Mouse (Mus musculus): Measurements from ENCODE around the gene Baiap3.
"Not testable (repeated sequence)": the region's sequence is repeated elsewhere in the genome, so short reads cannot be mapped to it uniquely, and the experiment has no call there.

Baiap3 gene

DNA sequence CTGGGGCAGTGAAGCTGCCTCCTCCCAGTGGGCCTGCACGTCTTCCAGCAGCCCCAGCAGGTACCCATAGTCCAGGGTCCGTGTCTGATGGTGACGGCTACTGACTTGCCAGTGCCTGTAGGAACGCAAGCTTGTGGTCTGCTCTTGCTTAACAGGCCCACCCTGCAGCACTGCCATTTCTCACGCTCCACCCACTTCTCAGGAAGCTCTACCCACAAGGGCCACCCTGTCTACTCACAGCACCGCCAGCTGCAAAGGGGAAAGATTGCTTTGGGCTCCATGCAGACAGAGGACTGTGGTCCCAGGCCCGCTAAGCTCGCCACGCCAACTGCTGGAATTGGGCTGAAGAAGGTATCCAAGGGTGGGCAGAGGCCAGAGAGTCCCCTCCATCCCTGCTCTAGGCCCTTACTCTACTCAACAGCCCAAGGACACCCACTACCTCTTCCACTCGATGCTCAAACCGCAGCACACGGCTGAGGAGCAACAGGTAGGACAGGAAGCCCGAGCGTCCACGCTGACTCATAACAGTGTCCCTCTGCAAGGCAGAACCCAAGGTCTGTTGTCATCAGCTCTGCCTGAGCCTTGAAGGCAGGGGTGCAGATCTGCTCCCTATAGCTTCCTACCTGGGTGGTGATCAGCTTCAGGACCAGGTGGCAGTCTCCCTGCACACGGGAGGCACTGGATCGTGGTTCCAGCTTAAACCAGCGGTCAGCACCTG, 8.0 kb downstream of the Baiap3 start:
- no peak for DNase-seq (ENCODE audit: low spot score in 2 of 2)

DNA sequence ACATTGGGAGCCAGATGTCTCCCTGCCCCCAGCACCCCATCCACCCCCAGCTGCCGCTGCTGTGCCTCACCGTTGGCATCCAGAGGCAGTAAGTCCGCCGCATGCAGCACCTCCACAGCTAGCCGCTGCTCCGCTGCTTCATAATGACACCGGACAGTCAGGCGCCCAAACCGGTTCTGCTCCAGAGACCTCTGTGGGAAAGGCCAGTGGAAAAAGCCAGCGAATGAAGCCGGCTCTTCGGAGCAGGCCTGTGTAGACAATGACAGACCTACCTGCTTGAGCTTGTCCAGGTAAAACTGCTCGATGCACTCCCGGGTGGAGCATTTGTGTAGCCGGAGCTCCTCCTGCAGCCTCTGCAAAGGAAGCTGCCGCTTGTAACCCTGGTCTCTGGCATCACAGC, 11.9 kb downstream of the Baiap3 start:
- DNase-seq (ENCODE audit: low spot score in 2 of 2) = no peak

DNA sequence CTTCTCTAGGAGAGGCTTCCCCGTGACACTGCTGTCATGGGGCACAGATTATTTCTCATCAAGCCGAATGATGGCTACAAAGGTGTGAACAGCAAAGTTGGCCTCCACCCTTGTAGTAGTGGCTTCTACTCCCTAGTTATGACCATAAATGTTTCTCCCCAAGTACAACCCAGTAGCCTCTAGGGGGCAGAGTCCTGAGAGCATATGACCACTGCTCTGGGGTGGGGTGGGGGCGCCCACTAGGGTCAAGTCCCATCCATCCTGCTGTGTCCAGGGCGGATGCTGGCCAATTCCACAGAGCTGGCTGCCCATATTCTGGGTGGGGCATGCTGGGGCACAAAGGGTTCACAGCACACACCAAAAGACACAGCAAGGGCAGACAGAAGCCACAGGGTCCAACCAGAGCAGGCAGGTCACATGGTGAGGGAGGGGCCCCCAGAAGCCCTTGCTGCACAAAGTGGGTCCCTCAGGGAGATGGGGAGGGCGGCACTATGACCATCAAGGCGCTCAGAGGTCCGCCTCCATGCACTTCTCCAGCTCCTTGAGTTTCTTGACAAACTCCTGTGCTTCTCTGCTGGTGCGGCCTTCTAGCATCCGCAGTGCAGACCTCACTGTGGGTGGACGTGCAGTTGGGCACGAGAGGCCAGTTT, 12.9 kb downstream of the Baiap3 start:
- no peak for DNase-seq (ENCODE audit: low spot score in 2 of 2)

GRCm38 (mm10) chr17:25239695-25240636, 16.2 kb downstream of the Baiap3 start, which contains the start of the genes Gnptg and Tsr3:
Gene Gnptg (minus strand): TSS chr17:25240124.
Gene Tsr3 (plus strand): TSS chr17:25240170.
- DNase-seq (ENCODE audit: low spot score in 2 of 2) = peak; percentile 58 to 66

- DNase-seq (ENCODE audit: low spot score in 2 of 2) = no peak
These were observed 20.5 kb downstream of the Baiap3 start for GRCm38 (mm10) chr17:25235635-25236034.

DNA sequence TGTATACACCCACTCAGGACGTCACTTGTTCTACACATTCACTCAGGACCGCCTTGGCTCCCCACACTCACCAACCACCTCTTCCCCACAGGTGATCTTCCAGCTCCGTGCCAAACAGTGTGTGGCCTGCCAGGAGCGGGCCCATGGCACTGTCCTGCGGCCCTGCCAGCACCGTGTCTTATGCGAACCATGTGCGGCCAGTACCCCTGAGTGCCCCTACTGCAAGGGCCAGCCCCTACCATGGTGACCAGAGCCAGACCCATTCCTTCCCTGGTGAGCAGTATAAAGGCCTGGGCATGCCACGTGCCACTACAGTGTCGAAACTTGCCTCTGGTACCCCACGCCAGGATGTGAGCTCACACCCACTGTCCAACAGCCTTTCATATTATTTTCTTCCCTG, 24.5 kb downstream of the Baiap3 start:
- not testable (repeated sequence) for DNase-seq (ENCODE audit: low spot score in 2 of 2)

DNA sequence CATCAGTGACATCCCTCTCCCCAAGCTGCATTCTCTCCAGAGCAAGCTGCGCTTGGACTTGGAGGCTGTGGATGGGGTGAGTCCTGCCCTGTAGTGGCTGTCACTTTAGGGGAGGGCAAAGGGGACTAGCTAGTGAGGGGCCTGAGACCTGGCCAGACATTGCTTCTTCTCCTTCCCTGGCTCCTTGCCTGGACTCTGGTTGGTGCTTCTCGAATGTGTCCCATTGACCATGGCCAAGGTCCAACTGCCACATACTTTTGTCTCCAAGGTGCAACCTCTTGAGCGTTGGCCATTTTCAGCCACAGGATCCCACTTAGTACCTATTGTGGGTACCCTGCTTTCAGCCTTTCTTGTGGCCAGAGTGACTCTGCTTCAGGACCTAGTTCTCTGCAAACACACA, 25.5 kb downstream of the Baiap3 start:
- DNase-seq (ENCODE audit: low spot score in 2 of 2) = no peak

- not testable (repeated sequence) for DNase-seq (ENCODE audit: low spot score in 2 of 2)
These were observed 26.0 kb downstream of the Baiap3 start for GRCm38 (mm10) chr17:25230014-25230655.

- DNase-seq (ENCODE audit: low spot score in 2 of 2) = no peak
These were observed 28.2 kb downstream of the Baiap3 start for GRCm38 (mm10) chr17:25227991-25228390.

- no peak for DNase-seq (ENCODE audit: low spot score in 2 of 2)
These were observed 30.5 kb downstream of the Baiap3 start for GRCm38 (mm10) chr17:25225659-25226058.

- no peak for DNase-seq (ENCODE audit: low spot score in 2 of 2)
These were observed 31.5 kb downstream of the Baiap3 start for GRCm38 (mm10) chr17:25224586-25225222.

- DNase-seq (ENCODE audit: low spot score in 2 of 2) = no peak
These were observed 33.1 kb downstream of the Baiap3 start for GRCm38 (mm10) chr17:25222951-25223601.

DNA sequence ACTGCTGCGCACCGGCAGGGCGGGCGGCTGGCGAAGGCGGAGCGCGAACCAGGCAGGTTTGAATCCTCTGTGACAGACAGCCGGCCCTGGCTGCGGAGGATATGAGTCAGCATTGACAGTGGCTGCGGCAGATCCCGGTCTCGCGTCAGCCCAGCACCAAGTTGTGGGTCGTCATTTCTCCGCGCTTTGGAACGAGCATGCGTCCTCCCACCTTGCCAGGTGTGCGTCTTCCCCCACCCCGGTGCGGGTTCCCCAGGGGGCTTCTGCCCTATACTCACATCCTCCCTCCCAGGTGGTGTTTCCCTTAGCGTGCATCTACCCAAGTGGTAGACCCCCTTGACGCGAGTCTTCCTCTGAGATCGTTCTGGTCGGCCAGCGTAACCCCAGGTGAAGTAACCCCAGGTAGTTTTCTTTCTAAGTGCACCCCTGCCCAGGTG, 33.6 kb downstream of the Baiap3 start:
- DNase-seq (ENCODE audit: low spot score in 2 of 2) = not testable (repeated sequence)

DNA sequence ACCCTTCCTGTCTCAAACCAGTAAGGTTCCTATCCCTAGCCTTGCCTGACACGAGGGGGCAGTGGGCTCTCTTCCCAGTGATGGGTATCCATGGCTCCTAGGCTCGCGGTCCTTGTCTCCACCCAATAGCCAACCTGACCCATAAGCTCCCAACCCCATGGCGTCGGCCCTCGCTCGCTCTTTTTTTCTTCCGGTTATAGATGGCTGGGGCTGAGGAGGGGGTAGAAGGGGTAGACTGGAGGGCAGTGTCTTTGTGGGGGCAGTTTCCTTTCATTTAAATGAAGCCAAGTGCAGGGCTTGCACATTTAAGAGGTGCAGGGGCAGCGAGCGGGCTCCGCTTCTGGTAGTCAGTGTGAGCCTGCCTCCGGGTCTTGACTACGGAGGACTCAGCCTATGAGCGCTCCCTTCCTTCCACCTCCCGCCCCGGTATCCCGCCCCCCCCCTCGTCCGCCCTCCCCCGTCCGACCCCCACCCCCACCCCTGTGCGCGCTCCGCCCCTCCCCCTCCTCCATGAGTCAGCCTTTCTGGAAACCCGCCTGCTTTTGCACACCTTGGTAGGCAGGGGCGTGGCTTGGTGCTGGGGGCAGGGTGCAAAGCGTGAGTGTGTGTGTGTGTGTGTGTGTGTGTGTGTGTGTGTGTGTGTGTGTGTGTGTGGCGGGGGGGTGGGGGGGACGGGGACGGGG, 34.2 kb downstream of the Baiap3 start:
- no peak for DNase-seq (ENCODE audit: low spot score in 2 of 2)

DNA sequence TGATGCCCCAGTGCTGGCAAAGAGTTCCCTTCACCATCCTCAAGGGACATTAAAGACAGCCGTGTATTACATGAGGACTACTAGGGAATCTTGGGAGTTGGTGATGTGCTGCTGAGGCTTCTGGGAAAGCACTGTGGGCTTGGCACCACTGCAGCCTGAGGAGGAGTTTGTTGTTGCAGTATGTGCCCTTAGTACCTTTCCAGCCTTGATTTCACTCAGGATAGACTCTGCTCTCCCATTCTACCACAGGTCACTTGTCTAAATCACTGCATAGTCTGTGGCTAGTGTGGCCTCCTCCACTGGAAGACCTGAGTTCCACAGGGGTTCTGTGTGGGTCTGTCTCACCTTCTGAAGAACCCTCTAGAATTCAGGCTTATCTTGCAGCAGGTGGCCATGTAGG, 35.4 kb downstream of the Baiap3 start:
- DNase-seq (ENCODE audit: low spot score in 2 of 2) = no peak

DNA sequence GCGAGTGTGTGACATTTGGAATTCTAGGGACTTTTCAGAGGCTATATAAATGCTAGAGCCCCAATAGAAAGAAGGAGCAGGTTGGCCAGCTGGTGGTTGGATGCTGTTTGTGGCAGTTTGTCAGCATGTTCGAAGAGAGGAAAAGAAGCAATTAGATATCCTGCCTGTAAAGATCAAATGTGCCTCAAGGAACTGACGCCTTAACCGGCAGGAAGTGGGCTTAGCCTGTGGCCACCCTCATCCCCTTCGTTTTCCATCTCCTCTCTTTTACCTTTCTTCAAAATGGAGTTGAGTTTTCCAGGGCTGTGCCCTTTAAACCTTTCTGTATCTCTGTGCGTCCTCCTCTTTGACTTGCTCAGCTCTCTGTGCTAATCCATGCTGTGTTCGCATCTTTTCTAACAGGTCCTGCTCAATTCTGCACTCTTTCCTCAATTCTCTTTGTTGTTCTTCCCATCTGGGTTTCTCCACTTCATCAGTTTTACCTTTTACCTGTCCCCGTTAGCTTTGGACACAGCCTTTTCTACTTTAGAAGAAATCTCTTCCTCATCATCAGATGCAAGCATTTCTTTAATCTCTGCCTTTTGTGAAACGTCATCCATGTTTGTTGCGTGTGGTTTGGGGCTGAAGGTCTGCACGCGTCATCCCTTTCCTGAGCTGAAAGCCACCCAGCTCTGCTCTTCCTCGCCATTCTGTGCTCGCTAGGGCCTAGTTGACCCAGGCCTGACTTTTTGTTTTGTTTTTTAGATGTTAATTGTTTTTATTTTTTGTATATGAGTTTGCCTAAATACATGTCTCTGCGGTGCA, 36.5 kb downstream of the Baiap3 start:
- DNase-seq (ENCODE audit: low spot score in 2 of 2) = no peak

DNA sequence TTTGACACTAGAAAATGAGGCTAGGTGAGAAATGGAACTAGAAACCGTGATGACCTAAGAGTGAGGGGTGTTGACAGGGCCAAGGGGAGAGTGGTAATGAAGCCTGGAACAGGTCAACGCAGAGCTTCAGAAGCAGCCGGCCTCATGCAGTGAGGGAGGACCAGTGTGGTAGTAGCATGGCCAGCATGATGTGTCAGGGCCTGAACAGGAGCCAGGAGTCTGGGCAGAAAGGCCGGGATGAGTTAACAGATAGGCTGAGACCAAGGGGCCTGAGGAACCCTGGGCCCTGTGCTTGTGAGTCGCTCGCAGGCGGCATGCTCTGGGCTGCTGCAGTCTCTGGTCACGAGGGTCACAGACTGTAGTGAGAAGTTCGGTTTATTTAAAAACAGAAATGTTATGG, 37.2 kb downstream of the Baiap3 start:
- DNase-seq (ENCODE audit: low spot score in 2 of 2) = no peak

DNA sequence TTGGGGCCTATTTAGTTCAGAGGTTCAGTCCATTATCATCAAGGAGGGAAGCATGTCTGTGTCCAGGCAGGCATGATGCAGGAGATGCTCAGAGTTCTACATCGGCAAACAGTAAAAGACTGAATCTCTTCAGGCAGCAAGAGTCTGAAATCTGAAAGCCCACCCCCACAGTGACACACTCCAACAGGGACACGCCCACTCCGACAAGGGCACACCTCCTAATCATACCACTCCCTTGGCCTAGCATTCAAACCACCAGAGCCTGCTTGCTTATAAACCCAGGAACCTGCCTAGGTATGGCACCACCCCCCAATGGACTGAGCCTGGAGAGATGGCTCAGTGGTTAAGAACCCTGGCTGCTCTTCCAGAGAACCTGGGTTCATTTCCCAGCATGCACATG, 40.7 kb downstream of the Baiap3 start:
- DNase-seq (ENCODE audit: low spot score in 2 of 2) = no peak

GRCm38 (mm10) chr17:25211705-25212104, 44.5 kb downstream of the Baiap3 start:
- no peak for DNase-seq (ENCODE audit: low spot score in 2 of 2)

Data from frontal cortex, postnatal 25 days (tissue).